Mouse (Mus musculus) testis, adult 10 weeks (tissue): Measurements from ENCODE around the gene Lgals8. TPM values are rescaled to one million over a fixed set of nuclear protein-coding genes. Genes with fewer than 3 reads are reported as not detected.

Experiments
- polyA plus RNA-seq: library from polyadenylated mRNA; stranded (reverse); fragments of 350-450 nt; fragmentation: Illumina TruSeq; extraction: RNeasy Lipid Tissue Mini Kit (QIAGEN cat#74804); gene quantifications from one replicate; pipeline ENCODE4 v1.2.3, GENCODE M21; 2014; ENCODE audit warnings: low read depth, low replicate concordance

Lgals8 gene
- 294 TPM for polyA plus RNA-seq

GRCm38 (mm10) chr13:12464844-12465243 lies at the start of gene Lgals8:
Gene Lgals8 (minus strand): TSS chr13:12464944.

GRCm38 (mm10) chr13:12394609-12395505 lies 69.9 kb downstream of the Lgals8 start, which contains the start of gene Heatr1:
Gene Heatr1 (plus strand): TSS chr13:12395027.

Other genes with a start within 250 kb of the Lgals8 start
- 27.0 TPM for gene Mtr, start 206.8 kb downstream of the Lgals8 start, polyA plus RNA-seq
- not detected for gene Actn2, start 124.2 kb downstream of the Lgals8 start, polyA plus RNA-seq
- 23.1 TPM for gene Heatr1, start 69.9 kb downstream of the Lgals8 start, polyA plus RNA-seq
- gene Edaradd, start 55.5 kb upstream of the Lgals8 start, polyA plus RNA-seq, result 0.24 TPM
- 266 TPM for gene Ero1lb, start 100.9 kb upstream of the Lgals8 start, polyA plus RNA-seq